Mouse (Mus musculus): ENCODE results near the gene Olfr1185-ps1. TPM values are rescaled to one million over a fixed set of nuclear protein-coding genes. Genes with fewer than 3 reads are reported as not detected.
"Not testable (repeated sequence)": the region's sequence is repeated elsewhere in the genome, so short reads cannot be mapped to it uniquely, and the experiment has no call there.

The Olfr1185-ps1 gene
- polyA plus RNA-seq (2015; fragmentation: Nextera tagmentation; extraction: Ambion mirVana), result not detected in 2 replicates

- Histone ChIP-seq H3K9me3 (ENCODE audit: low read length) (no peaks in the 10 kb centered on the region), H3K4me3 (ENCODE audit: low read depth, low read length) (no peak within 1 kb of the TSS), H3K9ac (replicated peaks; ENCODE audit: low read depth) (no peak within 1 kb of the TSS), H3K27ac (ENCODE audit: low read length) (no peak within 1 kb of the TSS), H3K36me3 (ENCODE audit: insufficient read depth, low read length) (no peaks in the 10 kb centered on the region), H3K4me2 (replicated peaks; ENCODE audit: low read depth, low read length) (no peak within 1 kb of the TSS), H3K27me3 (replicated peaks; ENCODE audit: insufficient read depth, low read length) (no peaks in the 10 kb centered on the region), H3K4me1 (ENCODE audit: insufficient read depth, low read depth, low read length) (no peaks in the 10 kb centered on the region)
- ATAC-seq (no peak), DNase-seq (ENCODE audit: low spot score) (no peak)
- 55% methylated on average over 2 of the region's 2 CpGs for WGBS
- TF ChIP-seq EP300 (IDR thresholded peaks at IDR 0.05) (no peak), CTCF (IDR thresholded peaks at IDR 0.05) (no peak)
Observed at GRCm38 (mm10) chr2:88493020-88493419, at the start of gene Olfr1185-ps1. Gene Olfr1185-ps1 (plus strand): TSS chr2:88493320.

GRCm38 (mm10) chr2:88449031-88449430, 44.1 kb upstream of the Olfr1185-ps1 start, which contains the start of gene Gm13757:
Gene Gm13757 (minus strand): TSS chr2:88449131.
- H3K4me2 ChIP-seq (replicated peaks; ENCODE audit: low read depth, low read length), result no peak within 1 kb of the TSS
- H3K27me3 ChIP-seq (replicated peaks; ENCODE audit: insufficient read depth, low read length), result no peaks in the 10 kb centered on the region
- H3K36me3 ChIP-seq (ENCODE audit: insufficient read depth, low read length), result no peaks in the 10 kb centered on the region
- no peaks in the 10 kb centered on the region for H3K9me3 ChIP-seq (ENCODE audit: low read length)
- no peak within 1 kb of the TSS for H3K27ac ChIP-seq (ENCODE audit: low read length)
- no peaks in the 10 kb centered on the region for H3K4me1 ChIP-seq (ENCODE audit: insufficient read depth, low read depth, low read length)
- TF ChIP-seq CTCF (IDR thresholded peaks at IDR 0.05) (no peak), EP300 (IDR thresholded peaks at IDR 0.05) (no peak)
- 92% methylated on average over 1 of the region's 1 CpGs for WGBS
- H3K9ac ChIP-seq (replicated peaks; ENCODE audit: low read depth), result no peak within 1 kb of the TSS
- no peak within 1 kb of the TSS for H3K4me3 ChIP-seq (ENCODE audit: low read depth, low read length)
- ATAC-seq (no peak), DNase-seq (ENCODE audit: low spot score) (no peak)

- not testable (repeated sequence) for ATAC-seq; H3K27ac ChIP-seq (ENCODE audit: low read length); H3K4me3 ChIP-seq (ENCODE audit: low read depth, low read length); DNase-seq (ENCODE audit: low spot score); H3K4me1 ChIP-seq (ENCODE audit: insufficient read depth, low read depth, low read length); H3K9me3 ChIP-seq (ENCODE audit: low read length); H3K4me2 ChIP-seq (replicated peaks; ENCODE audit: low read depth, low read length); H3K9ac ChIP-seq (replicated peaks; ENCODE audit: low read depth); H3K27me3 ChIP-seq (replicated peaks; ENCODE audit: insufficient read depth, low read length); H3K36me3 ChIP-seq (ENCODE audit: insufficient read depth, low read length)
- WGBS, result 92% methylated on average over 1 of the region's 1 CpGs
Observed at GRCm38 (mm10) chr2:88454567-88454966, 38.6 kb upstream of the Olfr1185-ps1 start, which contains the start of gene Olfr1183. Gene Olfr1183 (plus strand): TSS chr2:88454867.

GRCm38 (mm10) chr2:88483298-88483697, 9.8 kb upstream of the Olfr1185-ps1 start, which contains the start of gene Olfr1184:
Gene Olfr1184 (plus strand): TSS chr2:88483598.
- no peak for DNase-seq (ENCODE audit: low spot score)
- H3K4me2 ChIP-seq (replicated peaks; ENCODE audit: low read depth, low read length), result no peak within 1 kb of the TSS
- no peak within 1 kb of the TSS for H3K27ac ChIP-seq (ENCODE audit: low read length)
- no peaks in the 10 kb centered on the region for H3K9me3 ChIP-seq (ENCODE audit: low read length)
- no peak for ATAC-seq
- H3K27me3 ChIP-seq (replicated peaks; ENCODE audit: insufficient read depth, low read length), result no peaks in the 10 kb centered on the region
- 83% methylated on average over 2 of the region's 2 CpGs for WGBS
- H3K4me3 ChIP-seq (ENCODE audit: low read depth, low read length), result no peak within 1 kb of the TSS
- TF ChIP-seq EP300 (IDR thresholded peaks at IDR 0.05) (no peak), CTCF (IDR thresholded peaks at IDR 0.05) (no peak)
- H3K36me3 ChIP-seq (ENCODE audit: insufficient read depth, low read length), result no peaks in the 10 kb centered on the region
- H3K4me1 ChIP-seq (ENCODE audit: insufficient read depth, low read depth, low read length), result no peaks in the 10 kb centered on the region
- H3K9ac ChIP-seq (replicated peaks; ENCODE audit: low read depth), result no peak within 1 kb of the TSS

GRCm38 (mm10) chr2:88518251-88518650, 25.1 kb downstream of the Olfr1185-ps1 start, which contains the start of gene Olfr1186:
Gene Olfr1186 (plus strand): TSS chr2:88518551.
- Histone ChIP-seq H3K27me3 (replicated peaks; ENCODE audit: insufficient read depth, low read length) (no peaks in the 10 kb centered on the region), H3K4me2 (replicated peaks; ENCODE audit: low read depth, low read length) (no peak within 1 kb of the TSS), H3K9me3 (ENCODE audit: low read length) (no peaks in the 10 kb centered on the region), H3K4me3 (ENCODE audit: low read depth, low read length) (no peak within 1 kb of the TSS), H3K36me3 (ENCODE audit: insufficient read depth, low read length) (no peaks in the 10 kb centered on the region), H3K27ac (ENCODE audit: low read length) (no peak within 1 kb of the TSS), H3K4me1 (ENCODE audit: insufficient read depth, low read depth, low read length) (no peaks in the 10 kb centered on the region), H3K9ac (replicated peaks; ENCODE audit: low read depth) (no peak within 1 kb of the TSS)
- no peak for DNase-seq (ENCODE audit: low spot score)
- WGBS, result 81% methylated on average over 2 of the region's 2 CpGs
- ATAC-seq, result no peak
- TF ChIP-seq EP300 (IDR thresholded peaks at IDR 0.05) (no peak), CTCF (IDR thresholded peaks at IDR 0.05) (no peak)

- Histone ChIP-seq H3K4me2 (replicated peaks; ENCODE audit: low read depth, low read length) (no peak overlapping the region), H3K9ac (replicated peaks; ENCODE audit: low read depth) (no peak overlapping the region), H3K36me3 (ENCODE audit: insufficient read depth, low read length) (no peaks in the 10 kb centered on the region), H3K4me1 (ENCODE audit: insufficient read depth, low read depth, low read length) (no peaks in the 10 kb centered on the region), H3K27me3 (replicated peaks; ENCODE audit: insufficient read depth, low read length) (no peaks in the 10 kb centered on the region), H3K4me3 (ENCODE audit: low read depth, low read length) (no peak overlapping the region), H3K27ac (ENCODE audit: low read length) (no peak overlapping the region), H3K9me3 (ENCODE audit: low read length) (no peaks in the 10 kb centered on the region)
- DNase-seq (ENCODE audit: low spot score) (no peak), ATAC-seq (no peak)
- 57% methylated on average over 3 of the region's 3 CpGs for WGBS
- TF ChIP-seq EP300 (IDR thresholded peaks at IDR 0.05) (no peak), CTCF (IDR thresholded peaks at IDR 0.05) (no peak)
Observed at GRCm38 (mm10) chr2:88525720-88526119, 32.6 kb downstream of the Olfr1185-ps1 start.

Other genes starting within 250 kb of the Olfr1185-ps1 start
- not detected in 2 replicates for gene Olfr1173, start 213.4 kb upstream of the Olfr1185-ps1 start, polyA plus RNA-seq (2015; fragmentation: Nextera tagmentation; extraction: Ambion mirVana)
- not detected in 2 replicates for gene Olfr1174-ps, start 178.2 kb upstream of the Olfr1185-ps1 start, polyA plus RNA-seq (2015; fragmentation: Nextera tagmentation; extraction: Ambion mirVana)
- not detected in 2 replicates for gene Olfr1175-ps, start 166.1 kb upstream of the Olfr1185-ps1 start, polyA plus RNA-seq (2015; fragmentation: Nextera tagmentation; extraction: Ambion mirVana)
- gene Olfr1176, start 156.6 kb upstream of the Olfr1185-ps1 start, polyA plus RNA-seq (2015; fragmentation: Nextera tagmentation; extraction: Ambion mirVana), result not detected in 2 replicates
- gene Olfr1177-ps, start 146.8 kb upstream of the Olfr1185-ps1 start, polyA plus RNA-seq (2015; fragmentation: Nextera tagmentation; extraction: Ambion mirVana), result not detected in 2 replicates
- gene Olfr1178, start 106.3 kb upstream of the Olfr1185-ps1 start, polyA plus RNA-seq (2015; fragmentation: Nextera tagmentation; extraction: Ambion mirVana), result not detected in 2 replicates
- gene Olfr1179, start 86.9 kb upstream of the Olfr1185-ps1 start, polyA plus RNA-seq (2015; fragmentation: Nextera tagmentation; extraction: Ambion mirVana), result not detected in 2 replicates
- not detected in 2 replicates for gene Olfr1180, start 74.2 kb upstream of the Olfr1185-ps1 start, polyA plus RNA-seq (2015; fragmentation: Nextera tagmentation; extraction: Ambion mirVana)
- not detected in 2 replicates for gene Olfr1181, start 67.1 kb upstream of the Olfr1185-ps1 start, polyA plus RNA-seq (2015; fragmentation: Nextera tagmentation; extraction: Ambion mirVana)
- not detected in 2 replicates for gene Gm13757, start 44.2 kb upstream of the Olfr1185-ps1 start, polyA plus RNA-seq (2015; fragmentation: Nextera tagmentation; extraction: Ambion mirVana)
- gene Olfr1183, start 38.5 kb upstream of the Olfr1185-ps1 start, polyA plus RNA-seq (2015; fragmentation: Nextera tagmentation; extraction: Ambion mirVana), result not detected in 2 replicates
- not detected in 2 replicates for gene Olfr1184, start 9.7 kb upstream of the Olfr1185-ps1 start, polyA plus RNA-seq (2015; fragmentation: Nextera tagmentation; extraction: Ambion mirVana)
- gene Olfr1186, start 25.2 kb downstream of the Olfr1185-ps1 start, polyA plus RNA-seq (2015; fragmentation: Nextera tagmentation; extraction: Ambion mirVana), result not detected in 2 replicates
- gene Olfr1188, start 63.6 kb downstream of the Olfr1185-ps1 start, polyA plus RNA-seq (2015; fragmentation: Nextera tagmentation; extraction: Ambion mirVana), result not detected in 2 replicates
- not detected in 2 replicates for gene Olfr1189, start 93.1 kb downstream of the Olfr1185-ps1 start, polyA plus RNA-seq (2015; fragmentation: Nextera tagmentation; extraction: Ambion mirVana)
- gene Olfr1191-ps1, start 147.2 kb downstream of the Olfr1185-ps1 start, polyA plus RNA-seq (2015; fragmentation: Nextera tagmentation; extraction: Ambion mirVana), result not detected in 2 replicates
- gene Olfr1192-ps1, start 155.2 kb downstream of the Olfr1185-ps1 start, polyA plus RNA-seq (2015; fragmentation: Nextera tagmentation; extraction: Ambion mirVana), result not detected in 2 replicates
- gene Olfr1193, start 182.3 kb downstream of the Olfr1185-ps1 start, polyA plus RNA-seq (2015; fragmentation: Nextera tagmentation; extraction: Ambion mirVana), result not detected in 2 replicates
- gene Olfr1195, start 195.9 kb downstream of the Olfr1185-ps1 start, polyA plus RNA-seq (2015; fragmentation: Nextera tagmentation; extraction: Ambion mirVana), result not detected in 2 replicates
- not detected in 2 replicates for gene Olfr1196, start 211.3 kb downstream of the Olfr1185-ps1 start, polyA plus RNA-seq (2015; fragmentation: Nextera tagmentation; extraction: Ambion mirVana)
- not detected in 2 replicates for gene Olfr1197, start 239.0 kb downstream of the Olfr1185-ps1 start, polyA plus RNA-seq (2015; fragmentation: Nextera tagmentation; extraction: Ambion mirVana)